Mouse (Mus musculus) inflammation-experienced regulatory T-cells, adult 6 months (primary cell): ENCODE measurements at regions not wholly inside any gene's neighbourhood (a gene's known extent, or its start where the extent isn't known, plus 50 kb on each side); places are given as distances from the start of the nearest gene placed in this dataset.

ENCODE experiments used
- ATAC-seq: one replicate; pipeline ENCODE4 v1.8.0; 2017

- no peak for ATAC-seq
Measured at GRCm38 (mm10) chr11:21478191-21478590, 93.8 kb upstream of the Wdpcp start.

DNA sequence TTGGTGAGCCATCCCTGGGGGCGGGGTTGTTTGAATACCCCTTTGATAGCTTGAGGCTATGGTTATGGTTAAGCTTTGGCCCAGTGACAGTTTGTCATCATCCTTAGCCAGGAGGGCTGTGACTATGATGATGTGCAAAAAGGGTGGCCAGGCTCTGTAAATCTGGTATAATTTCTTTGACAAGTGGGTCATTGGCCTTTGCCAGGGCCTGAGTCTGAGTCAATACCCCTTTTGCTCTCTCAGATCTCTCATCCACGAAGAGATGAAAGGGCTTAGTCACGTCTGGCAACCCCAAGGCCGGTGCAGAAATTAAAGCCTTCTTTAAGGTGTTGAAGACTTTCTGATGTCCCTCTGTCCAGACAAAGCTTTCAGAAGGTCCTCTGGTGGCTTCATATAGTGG is 99.7 kb upstream of the Ugp2 start:
- ATAC-seq, result no peak

- ATAC-seq, result peak; percentile 74
Measured at GRCm38 (mm10) chr11:21468465-21468864, 97.5 kb upstream of the Ugp2 start.

DNA sequence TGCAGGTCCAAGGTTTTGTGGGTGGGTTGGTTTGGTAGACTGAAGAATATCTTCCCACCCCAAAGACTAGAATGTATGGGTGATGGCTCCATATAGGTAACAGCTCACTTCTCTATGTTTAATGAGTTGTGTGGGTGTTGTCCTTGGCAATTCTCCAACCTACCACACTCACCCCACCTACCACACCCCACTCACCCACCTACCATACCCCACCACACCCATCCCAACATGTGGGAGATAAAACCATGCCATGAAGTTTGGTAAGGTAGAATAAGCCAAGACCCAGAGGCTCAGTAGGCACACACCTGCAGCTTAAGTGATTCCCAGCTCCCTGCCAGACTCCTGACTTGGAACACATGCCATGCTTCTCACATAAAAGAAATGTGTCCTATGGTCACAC is 89.0 kb upstream of the Ugp2 start:
- no peak for ATAC-seq

GRCm38 (mm10) chr11:21453308-21454106 is 82.5 kb upstream of the Ugp2 start:
- peak; percentile 90 for ATAC-seq

GRCm38 (mm10) chr11:21433726-21434125 is 62.7 kb upstream of the Ugp2 start:
- no peak for ATAC-seq

- ATAC-seq, result no peak
Measured at GRCm38 (mm10) chr11:21430021-21430420, 59.0 kb upstream of the Ugp2 start.

GRCm38 (mm10) chr11:21428749-21429148 is 57.7 kb upstream of the Ugp2 start:
- no peak for ATAC-seq

GRCm38 (mm10) chr11:21428013-21428317 is 57.0 kb upstream of the Ugp2 start:
- ATAC-seq, result no peak

DNA sequence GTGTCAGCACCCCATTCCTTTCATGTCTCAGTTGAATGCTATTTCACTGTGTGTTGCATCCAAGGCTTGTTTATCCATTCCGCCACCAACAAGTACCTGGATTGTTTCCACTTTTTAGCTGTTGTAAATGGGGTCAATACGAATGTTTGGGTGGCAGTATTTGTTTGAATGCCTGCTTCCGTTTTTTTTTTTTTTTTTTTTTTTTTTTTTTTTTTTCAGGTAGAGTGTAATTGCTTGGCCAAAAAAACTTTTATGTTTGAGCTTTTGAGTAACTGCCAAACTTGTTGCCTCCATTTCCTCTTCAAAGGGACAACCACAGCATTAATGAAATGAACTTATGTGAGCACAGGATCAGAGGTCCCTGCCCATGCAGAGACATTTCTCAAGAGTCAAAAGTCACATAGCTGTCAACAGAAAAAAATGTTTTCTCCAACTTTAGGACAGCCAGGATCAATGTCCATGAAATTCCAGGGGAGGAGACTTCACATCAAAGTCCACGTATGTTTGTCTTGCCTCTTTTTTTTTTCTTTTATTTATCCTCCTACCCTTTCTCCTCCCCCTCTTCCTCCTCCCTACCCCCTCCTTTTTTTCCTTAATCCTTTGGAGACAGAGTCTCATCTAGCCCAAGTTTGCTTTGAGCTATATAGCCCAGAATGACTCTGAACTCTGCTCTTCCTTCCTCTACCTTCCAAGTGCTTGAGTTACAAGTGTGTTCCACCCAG is 56.5 kb upstream of the Ugp2 start:
- ATAC-seq, result no peak

GRCm38 (mm10) chr11:21425480-21426101 is 54.6 kb upstream of the Ugp2 start:
- no peak for ATAC-seq

DNA sequence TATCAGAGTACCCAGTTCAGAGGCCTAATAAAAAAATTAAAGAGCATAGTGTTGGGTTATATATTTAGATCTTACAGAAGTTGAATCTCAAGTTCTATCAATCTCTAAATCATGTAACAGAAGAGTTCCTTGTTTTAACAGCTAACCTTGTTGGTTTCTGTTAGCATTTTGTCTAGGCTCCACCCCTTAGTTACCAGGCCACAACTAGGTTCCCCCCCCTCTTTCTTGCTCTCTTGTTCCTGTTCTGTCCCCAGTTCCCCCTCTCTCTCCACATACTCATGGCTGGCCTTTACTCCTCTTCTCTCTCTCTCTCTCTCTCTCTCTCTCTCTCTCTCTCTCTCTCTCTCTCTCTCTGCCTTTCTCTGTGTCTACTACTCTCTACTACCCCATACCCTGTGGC is 53.3 kb upstream of the Ugp2 start:
- no peak for ATAC-seq

DNA sequence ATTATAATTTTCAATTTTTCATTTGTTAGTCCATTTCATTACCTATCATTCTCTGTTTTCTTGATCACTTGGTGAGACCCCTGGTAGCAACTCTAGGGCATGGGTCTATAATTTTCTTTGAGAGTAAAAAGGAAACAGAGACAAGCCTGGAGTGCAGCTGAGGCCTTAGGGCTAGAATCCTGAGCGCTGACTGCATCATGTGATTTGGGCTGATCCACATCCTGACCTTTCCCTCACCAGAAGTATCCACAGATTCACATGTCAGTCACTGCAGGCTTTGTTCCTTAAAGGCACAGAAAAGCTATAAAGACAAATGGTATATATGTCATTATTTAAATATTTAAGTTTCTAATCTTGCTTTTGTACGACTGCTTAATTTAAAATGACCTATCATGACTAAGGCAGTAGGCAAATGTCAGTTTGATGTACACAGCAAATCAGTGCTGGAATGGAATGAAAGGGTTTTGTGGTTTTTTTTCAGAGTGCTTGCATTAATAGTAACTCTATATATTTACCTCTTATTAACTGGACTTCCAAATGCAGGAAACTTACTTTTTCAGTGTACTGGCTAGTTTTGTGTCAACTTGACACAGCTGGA is 51.4 kb upstream of the Ugp2 start:
- no peak for ATAC-seq
